Mouse (Mus musculus): Measurements from ENCODE around the gene Gpat3. TPM values are rescaled to one million over a fixed set of nuclear protein-coding genes. Genes with fewer than 3 reads are reported as not detected.

The Gpat3 gene
- polyA plus RNA-seq (2015; fragmentation: Nextera tagmentation; extraction: Ambion mirVana) = 1.3 and 1.6 TPM in 2 replicates

DNA sequence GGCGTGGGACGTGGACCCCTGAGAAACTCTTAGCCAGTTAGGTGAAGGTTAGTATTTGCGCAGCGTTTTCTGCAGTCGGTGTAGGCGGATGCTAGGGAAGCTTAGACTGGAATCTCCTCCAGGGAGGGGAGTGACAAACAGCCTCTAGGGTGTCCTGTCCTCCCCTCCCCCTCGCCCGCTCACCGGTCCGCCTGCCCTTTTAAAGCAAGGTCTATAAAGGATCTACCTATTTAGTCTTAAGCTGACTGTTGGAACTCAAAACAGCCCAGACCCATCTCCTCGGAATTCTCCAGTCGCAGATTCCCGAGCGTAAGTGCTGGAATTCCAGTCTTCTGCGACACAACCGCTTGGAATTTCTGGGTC is at the start of gene Gpat3:
Gene Gpat3 (plus strand): TSS at position 229 of the 363 bp plus-strand sequence.
- Histone ChIP-seq H3K9me3 (replicated peaks) (no peaks in the 10 kb centered on the region; the same call in 1 of the 2 replicates), H3K4me3 (replicated peaks) (peak within 1 kb of the TSS; percentile 59), H3K27ac (no peak within 1 kb of the TSS), H3K36me3 (no peaks in the 10 kb centered on the region), H3K4me1 (replicated peaks) (peaks cover 16% of the 10 kb centered on the region), H3K4me2 (peak within 1 kb of the TSS; percentile 73), H3K27me3 (peaks cover 66% of the 10 kb centered on the region), H3K9ac (peak within 1 kb of the TSS; percentile 59)
- ATAC-seq (ENCODE audit: low read depth) (no peak), DNase-seq (no peak)
- 2% methylated on average over 16 of the region's 16 CpGs for WGBS (ENCODE audit: insufficient replicate concordance)

DNA sequence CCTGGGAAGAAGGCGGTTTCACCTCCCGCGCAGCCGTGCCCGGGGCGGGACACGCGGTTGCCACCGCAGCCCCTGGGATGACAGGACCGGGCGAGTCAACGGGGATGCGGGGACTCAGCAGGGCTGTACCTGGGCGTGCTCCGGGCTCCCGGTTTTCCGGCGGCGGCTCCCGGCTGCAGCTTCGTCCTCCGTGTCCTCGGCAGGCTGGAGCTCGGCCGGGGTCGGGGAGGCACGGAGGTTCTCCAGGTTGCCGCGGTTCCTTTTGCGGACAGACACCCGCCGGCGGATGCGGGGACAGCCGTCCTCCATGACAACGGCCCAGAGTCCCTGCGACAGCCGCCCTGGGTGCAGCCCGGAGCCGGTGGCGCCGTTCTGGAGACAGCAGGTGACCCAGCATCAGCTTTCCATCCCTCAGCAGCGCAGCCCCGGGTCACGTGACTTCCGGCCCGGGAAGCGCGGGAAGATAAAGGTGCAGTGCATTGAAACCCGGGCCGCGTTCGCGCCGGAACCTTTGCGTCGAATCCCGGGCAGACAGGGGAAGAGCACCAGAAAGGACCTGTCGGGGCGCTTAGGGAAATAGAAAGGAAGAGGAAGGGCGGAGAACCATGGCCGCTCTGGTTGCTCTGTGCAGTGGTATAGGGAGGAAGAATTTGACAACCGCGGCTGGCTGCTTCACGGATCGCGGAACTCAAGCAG is 47.2 kb upstream of the Gpat3 start, which contains the start of the genes Helq and Mrps18c:
Gene Helq (minus strand): TSS at position 434 of the 696 bp plus-strand sequence.
Gene Mrps18c (plus strand): TSS at position 463 of the 696 bp plus-strand sequence.
- H3K4me2 ChIP-seq = peak within 1 kb of the TSS; percentile 86
- H3K4me1 ChIP-seq (replicated peaks) = peaks cover 31% of the 10 kb centered on the region
- H3K9me3 ChIP-seq (replicated peaks) = no peaks in the 10 kb centered on the region
- under 1% methylated on average over 67 of the region's 67 CpGs for WGBS (ENCODE audit: insufficient replicate concordance)
- H3K36me3 ChIP-seq = peaks cover 49% of the 10 kb centered on the region
- peak within 1 kb of the TSS; percentile 91 for H3K9ac ChIP-seq
- H3K27ac ChIP-seq = peak within 1 kb of the TSS; percentile 61
- no peaks in the 10 kb centered on the region for H3K27me3 ChIP-seq
- ATAC-seq (ENCODE audit: low read depth) (peak; percentile 98), DNase-seq (peak; percentile 93)
- peak within 1 kb of the TSS; percentile 94 for H3K4me3 ChIP-seq (replicated peaks)

DNA sequence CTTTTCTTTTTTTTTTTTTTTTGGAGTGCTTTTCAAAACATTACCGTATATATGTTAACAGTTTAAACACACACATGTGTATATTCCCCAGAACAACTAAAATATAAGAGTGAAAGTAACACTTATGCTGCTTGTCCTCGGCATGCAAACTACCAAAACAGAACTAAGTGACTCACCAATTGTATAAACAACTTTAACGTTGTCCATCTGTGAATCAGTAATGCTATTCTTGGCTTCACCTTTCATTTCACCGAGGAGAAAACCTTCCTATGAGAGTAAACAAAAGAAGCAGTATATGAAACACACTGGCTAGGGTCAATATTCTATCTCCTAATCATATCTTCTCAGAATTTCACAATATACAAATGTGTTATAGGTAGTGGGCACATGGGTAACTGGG is 27.2 kb upstream of the Gpat3 start:
- no peaks in the 10 kb centered on the region for H3K27me3 ChIP-seq
- 79% methylated on average over 4 of the region's 4 CpGs for WGBS (ENCODE audit: insufficient replicate concordance)
- ATAC-seq (ENCODE audit: low read depth) (no peak), DNase-seq (no peak)
- no peak overlapping the region for H3K27ac ChIP-seq
- H3K4me3 ChIP-seq (replicated peaks) = no peak overlapping the region
- H3K36me3 ChIP-seq = peaks cover 36% of the 10 kb centered on the region
- peaks cover 22% of the 10 kb centered on the region for H3K4me1 ChIP-seq (replicated peaks)
- no peaks in the 10 kb centered on the region for H3K9me3 ChIP-seq (replicated peaks)
- H3K9ac ChIP-seq = no peak overlapping the region
- H3K4me2 ChIP-seq = no peak overlapping the region

DNA sequence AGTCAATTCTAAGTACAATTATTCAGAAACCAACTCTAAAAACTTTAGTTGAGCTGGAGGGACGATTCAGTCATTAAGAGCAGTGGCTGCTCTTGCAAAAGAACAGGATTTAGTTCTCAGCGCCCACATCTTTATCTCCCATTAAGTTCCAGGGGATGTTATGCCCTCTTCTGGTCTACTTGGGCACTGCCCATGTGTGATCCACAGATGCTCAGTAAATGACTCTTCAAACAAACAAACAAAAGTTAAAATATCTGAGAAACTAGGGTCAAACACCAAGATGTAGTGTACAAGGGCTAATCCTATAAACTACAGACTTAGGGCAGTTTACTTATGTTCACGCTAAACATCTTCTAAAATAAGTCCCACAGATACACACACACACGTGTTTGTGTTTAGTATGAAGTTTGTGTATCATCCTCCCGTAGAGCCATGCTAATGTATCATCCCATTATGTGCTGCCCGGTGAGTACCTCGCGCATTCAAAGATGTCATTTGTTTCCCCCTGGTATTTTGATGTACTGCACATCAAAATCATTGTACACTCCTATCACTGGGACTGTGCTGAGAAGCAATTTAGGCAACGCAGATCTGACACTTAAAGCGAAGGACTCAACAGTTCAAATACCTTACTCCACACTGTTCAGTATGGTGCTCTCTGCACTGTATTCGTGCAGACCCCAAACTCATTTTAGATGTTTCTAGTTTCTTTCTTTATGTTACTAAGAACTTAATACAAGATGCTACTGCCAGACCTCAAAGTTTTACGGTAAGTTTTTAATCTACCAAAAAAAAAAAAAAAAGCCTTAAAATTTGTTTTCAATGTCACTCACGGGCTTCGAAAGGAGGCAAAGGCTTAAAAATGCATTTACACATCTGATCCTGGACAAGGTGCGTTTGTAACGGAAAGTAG is 25.7 kb upstream of the Gpat3 start:
- H3K9me3 ChIP-seq (replicated peaks) = no peaks in the 10 kb centered on the region
- no peaks in the 10 kb centered on the region for H3K27me3 ChIP-seq
- peak overlapping the region; percentile 86 for H3K27ac ChIP-seq
- 24% methylated on average over 16 of the region's 16 CpGs for WGBS (ENCODE audit: insufficient replicate concordance)
- peak; percentile 12 for DNase-seq
- ATAC-seq (ENCODE audit: low read depth) = peak; percentile 56
- peak overlapping the region; percentile 88 for H3K4me2 ChIP-seq
- peak overlapping the region; percentile 91 for H3K4me3 ChIP-seq (replicated peaks)
- peaks cover 22% of the 10 kb centered on the region for H3K4me1 ChIP-seq (replicated peaks)
- H3K9ac ChIP-seq = peak overlapping the region; percentile 98
- H3K36me3 ChIP-seq = peaks cover 22% of the 10 kb centered on the region

DNA sequence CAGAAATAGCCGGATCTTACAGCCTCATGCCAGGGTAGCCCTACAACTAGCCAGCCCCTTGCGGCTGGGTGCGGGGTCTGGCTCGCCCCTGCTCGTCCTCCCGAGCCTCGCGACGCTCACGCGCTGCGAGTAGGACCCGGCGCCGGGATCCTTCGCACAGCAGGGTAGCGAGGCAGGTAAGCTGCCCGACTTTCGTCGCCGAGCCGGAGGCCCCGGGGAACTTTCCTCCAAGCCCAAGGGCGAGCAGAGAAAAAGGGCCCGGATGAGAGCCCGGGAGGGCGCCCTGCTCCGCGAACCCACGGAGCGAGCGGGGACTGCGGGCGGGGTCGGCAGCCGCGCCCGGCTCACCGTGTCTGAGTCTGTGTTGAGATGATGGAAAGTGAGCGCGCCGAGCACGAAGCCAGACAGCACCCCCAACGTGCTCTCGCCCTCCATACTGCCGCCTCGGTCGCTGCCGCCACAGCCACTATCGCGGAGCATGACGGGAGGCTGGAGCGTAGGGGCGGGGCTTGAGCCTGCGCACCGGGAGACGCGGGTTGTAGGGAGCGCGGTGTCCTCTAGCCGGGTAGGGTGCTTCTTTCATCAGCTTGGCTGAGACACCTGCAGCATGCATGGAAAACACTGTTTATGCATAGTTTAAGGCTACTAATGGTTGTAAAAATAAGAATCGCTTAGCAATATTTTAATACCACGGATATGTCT is 24.9 kb upstream of the Gpat3 start, which contains the start of gene Abraxas1:
Gene Abraxas1 (minus strand): TSS at position 483 of the 702 bp plus-strand sequence.
- H3K9me3 ChIP-seq (replicated peaks) = no peaks in the 10 kb centered on the region
- peak; percentile 87 for DNase-seq
- peak; percentile 95 for ATAC-seq (ENCODE audit: low read depth)
- H3K4me3 ChIP-seq (replicated peaks) = peak within 1 kb of the TSS; percentile 91
- no peaks in the 10 kb centered on the region for H3K27me3 ChIP-seq
- H3K4me1 ChIP-seq (replicated peaks) = peaks cover 22% of the 10 kb centered on the region
- WGBS (ENCODE audit: insufficient replicate concordance) = under 1% methylated on average over 63 of the region's 63 CpGs
- peaks cover 19% of the 10 kb centered on the region for H3K36me3 ChIP-seq
- H3K9ac ChIP-seq = peak within 1 kb of the TSS; percentile 98
- H3K4me2 ChIP-seq = peak within 1 kb of the TSS; percentile 88
- H3K27ac ChIP-seq = peak within 1 kb of the TSS; percentile 86

DNA sequence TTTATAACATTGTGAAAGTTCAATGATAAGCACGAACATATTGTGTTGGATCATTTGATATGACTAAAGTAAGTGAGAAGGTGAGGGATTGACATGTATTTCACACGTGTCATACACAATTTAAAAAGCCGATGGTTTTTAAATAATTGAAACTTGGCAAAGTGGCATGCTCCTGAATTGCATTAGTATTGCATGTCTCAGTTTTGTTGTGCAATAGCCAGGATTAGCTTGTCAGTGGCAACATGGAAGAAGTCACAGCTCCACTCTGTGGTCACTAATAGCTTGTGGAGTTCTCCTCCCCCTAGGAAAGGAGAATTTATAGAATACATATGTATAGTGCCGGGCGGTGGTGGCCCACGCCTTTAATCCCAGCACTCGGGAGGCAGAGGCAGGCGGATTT is 24.1 kb upstream of the Gpat3 start:
- DNase-seq (no peak), ATAC-seq (ENCODE audit: low read depth) (no peak)
- H3K27me3 ChIP-seq = no peaks in the 10 kb centered on the region
- H3K4me1 ChIP-seq (replicated peaks) = peaks cover 22% of the 10 kb centered on the region
- no peaks in the 10 kb centered on the region for H3K9me3 ChIP-seq (replicated peaks)
- H3K4me2 ChIP-seq = peak overlapping the region; percentile 88
- no peak overlapping the region for H3K27ac ChIP-seq
- peak overlapping the region; percentile 91 for H3K4me3 ChIP-seq (replicated peaks)
- peak overlapping the region; percentile 98; the same call in 1 of the 2 replicates for H3K9ac ChIP-seq
- 63% methylated on average over 8 of the region's 8 CpGs for WGBS (ENCODE audit: insufficient replicate concordance)
- H3K36me3 ChIP-seq = peaks cover 13% of the 10 kb centered on the region

DNA sequence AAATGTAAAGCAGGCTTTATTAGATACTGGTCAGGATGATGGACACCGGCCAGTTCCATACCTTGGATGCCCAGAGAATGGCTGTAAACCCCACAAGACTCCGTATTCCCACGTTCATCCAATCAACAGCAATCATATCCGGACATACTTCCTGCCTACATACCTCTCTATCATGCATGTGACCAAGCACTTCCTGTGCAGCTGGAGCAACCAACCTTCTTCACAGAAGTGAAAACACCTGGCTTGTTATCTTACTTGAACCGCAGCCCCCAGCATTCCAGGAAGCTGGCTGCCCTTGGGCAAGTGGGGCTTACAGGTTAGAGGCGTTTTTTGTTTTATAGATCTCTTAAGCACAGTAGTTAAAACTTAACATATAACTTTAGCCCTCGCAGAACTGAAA is 22.7 kb upstream of the Gpat3 start:
- DNase-seq (no peak), ATAC-seq (ENCODE audit: low read depth) (no peak)
- no peak overlapping the region for H3K9ac ChIP-seq
- H3K4me2 ChIP-seq = no peak overlapping the region
- H3K27me3 ChIP-seq = no peaks in the 10 kb centered on the region
- H3K4me1 ChIP-seq (replicated peaks) = peaks cover 22% of the 10 kb centered on the region
- no peak overlapping the region for H3K4me3 ChIP-seq (replicated peaks)
- 54% methylated on average over 7 of the region's 7 CpGs for WGBS (ENCODE audit: insufficient replicate concordance)
- H3K9me3 ChIP-seq (replicated peaks) = no peaks in the 10 kb centered on the region
- H3K36me3 ChIP-seq = peaks cover 3% of the 10 kb centered on the region; the same call in 1 of the 2 replicates
- H3K27ac ChIP-seq = no peak overlapping the region

DNA sequence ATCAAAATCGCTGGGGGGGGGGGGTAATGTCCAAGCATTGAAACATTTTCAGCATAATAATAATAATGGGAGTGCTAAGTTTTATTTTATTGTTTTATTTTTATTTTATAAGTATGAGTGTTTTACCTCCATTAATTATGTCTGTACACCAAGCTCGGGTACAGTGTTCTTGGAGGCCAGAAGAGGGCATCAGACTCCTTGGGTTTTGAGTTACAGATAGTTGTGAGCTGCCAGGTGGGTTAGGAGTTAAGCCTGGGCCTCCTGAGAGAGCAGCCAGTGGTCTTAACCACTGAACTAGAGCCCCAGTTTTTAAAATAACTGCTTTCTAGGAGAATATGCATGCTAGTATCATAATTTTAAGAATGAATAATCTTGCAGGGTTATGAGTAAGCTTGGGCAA is 19.5 kb upstream of the Gpat3 start:
- H3K4me1 ChIP-seq (replicated peaks) = peaks cover 5% of the 10 kb centered on the region
- ATAC-seq (ENCODE audit: low read depth) = no peak
- H3K4me3 ChIP-seq (replicated peaks) = no peak overlapping the region
- no peaks in the 10 kb centered on the region for H3K36me3 ChIP-seq
- no peak overlapping the region for H3K27ac ChIP-seq
- no peaks in the 10 kb centered on the region for H3K27me3 ChIP-seq
- 17% methylated on average over 2 of the region's 2 CpGs for WGBS (ENCODE audit: insufficient replicate concordance)
- H3K4me2 ChIP-seq = no peak overlapping the region
- H3K9ac ChIP-seq = no peak overlapping the region
- no peak for DNase-seq
- no peaks in the 10 kb centered on the region for H3K9me3 ChIP-seq (replicated peaks)

DNA sequence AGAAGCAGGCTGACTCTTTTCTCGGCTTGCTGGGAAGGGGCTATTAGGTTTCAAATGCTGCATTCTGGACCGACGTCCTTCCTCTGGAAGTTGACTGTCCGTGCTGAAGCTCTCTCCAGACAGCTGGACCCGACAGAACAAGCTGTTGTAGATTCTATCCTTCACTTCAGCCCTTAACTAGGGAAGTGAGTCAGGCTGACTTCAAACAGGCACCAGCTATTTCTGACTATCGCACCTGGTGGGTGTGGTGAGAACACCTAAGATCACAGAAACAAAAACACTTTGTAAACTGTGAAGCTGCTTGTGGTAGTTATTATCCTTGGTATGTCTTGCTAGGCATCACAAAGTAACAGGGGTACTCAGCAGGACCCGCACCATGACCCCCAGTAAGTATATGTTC is 19.0 kb upstream of the Gpat3 start:
- Histone ChIP-seq H3K9me3 (replicated peaks) (no peaks in the 10 kb centered on the region), H3K36me3 (no peaks in the 10 kb centered on the region), H3K4me2 (no peak overlapping the region), H3K4me3 (replicated peaks) (no peak overlapping the region), H3K4me1 (replicated peaks) (no peaks in the 10 kb centered on the region), H3K27me3 (no peaks in the 10 kb centered on the region), H3K27ac (no peak overlapping the region), H3K9ac (no peak overlapping the region)
- 60% methylated on average over 7 of the region's 7 CpGs for WGBS (ENCODE audit: insufficient replicate concordance)
- ATAC-seq (ENCODE audit: low read depth) (no peak), DNase-seq (no peak)

DNA sequence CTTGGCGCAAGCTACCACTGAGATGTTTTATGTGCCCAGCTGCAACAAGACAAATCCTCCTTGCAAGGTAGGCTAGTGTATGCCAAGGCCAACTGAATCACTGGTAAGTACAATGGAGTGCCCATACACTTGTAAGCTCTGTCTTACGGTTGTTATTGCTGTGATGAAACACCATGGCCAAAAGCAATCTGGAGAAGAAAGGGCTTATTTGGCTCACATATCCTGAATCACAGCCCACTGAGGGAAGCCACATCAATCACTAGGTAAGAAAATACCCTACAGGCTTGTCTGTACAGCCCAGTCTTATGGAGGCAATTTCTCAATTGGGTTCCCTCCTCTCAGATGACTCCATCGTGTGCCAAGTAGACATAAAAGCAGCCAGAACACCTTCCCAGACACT is 16.8 kb upstream of the Gpat3 start:
- Histone ChIP-seq H3K27ac (no peak overlapping the region), H3K4me2 (no peak overlapping the region), H3K36me3 (no peaks in the 10 kb centered on the region), H3K4me3 (replicated peaks) (no peak overlapping the region), H3K4me1 (replicated peaks) (no peaks in the 10 kb centered on the region), H3K9me3 (replicated peaks) (no peaks in the 10 kb centered on the region), H3K9ac (no peak overlapping the region), H3K27me3 (no peaks in the 10 kb centered on the region)
- no peak for DNase-seq
- WGBS (ENCODE audit: insufficient replicate concordance) = 73% methylated on average over 3 of the region's 3 CpGs
- ATAC-seq (ENCODE audit: low read depth) = no peak

DNA sequence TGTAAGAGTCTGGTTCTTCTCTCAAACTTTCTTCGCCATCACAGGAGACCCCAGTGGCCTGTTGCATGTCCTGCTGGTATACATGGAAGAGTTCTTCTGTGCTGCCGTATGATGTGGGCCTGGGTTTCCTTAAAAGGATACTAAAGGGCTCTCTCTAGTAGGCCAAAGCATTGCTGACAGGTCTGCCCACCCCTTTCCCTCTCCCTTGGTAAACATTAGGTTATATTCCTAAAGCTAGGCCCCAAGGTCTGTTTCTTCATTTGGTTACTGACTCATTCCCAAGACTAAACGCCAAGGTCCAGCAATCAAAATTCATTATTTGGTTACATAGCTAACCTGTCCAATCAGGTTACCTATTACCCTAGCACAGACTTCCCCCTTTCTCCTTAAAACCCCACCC is 12.8 kb upstream of the Gpat3 start:
- Histone ChIP-seq H3K4me2 (no peak overlapping the region), H3K9me3 (replicated peaks) (no peaks in the 10 kb centered on the region), H3K36me3 (no peaks in the 10 kb centered on the region), H3K4me1 (replicated peaks) (no peaks in the 10 kb centered on the region), H3K27ac (no peak overlapping the region), H3K4me3 (replicated peaks) (no peak overlapping the region), H3K27me3 (no peaks in the 10 kb centered on the region), H3K9ac (no peak overlapping the region)
- no peak for DNase-seq
- ATAC-seq (ENCODE audit: low read depth) = no peak
- 69% methylated on average over 3 of the region's 3 CpGs for WGBS (ENCODE audit: insufficient replicate concordance)
